Mouse (Mus musculus) urinary bladder, adult 18-20 months (tissue): ENCODE results near the gene Smim11.

Experiments
- DNase-seq, 2 experiments: peaks; one replicate each; pipeline ENCODE4 v3.0.0; 2022; ENCODE audit warnings: low spot score in 2 of 2, mixed read lengths in 2 of 2

Gene Smim11

GRCm38 (mm10) chr16:92300649-92301411, at the start of gene Smim11:
Gene Smim11, plus strand, starts transcription at chr16:92301286.
- DNase-seq = peak; percentile 83 to 94

GRCm38 (mm10) chr16:92254316-92254715, 46.8 kb upstream of the Smim11 start:
- no peak for DNase-seq

- DNase-seq = peak in 1 of 2 experiments; percentile 23
Observed at GRCm38 (mm10) chr16:92267861-92268260, 33.2 kb upstream of the Smim11 start.

GRCm38 (mm10) chr16:92274516-92274915, 26.6 kb upstream of the Smim11 start:
- DNase-seq = no peak

GRCm38 (mm10) chr16:92275526-92275925, 25.6 kb upstream of the Smim11 start:
- no peak for DNase-seq

- no peak for DNase-seq
Observed at GRCm38 (mm10) chr16:92282671-92283070, 18.4 kb upstream of the Smim11 start.

- DNase-seq = no peak
Observed at GRCm38 (mm10) chr16:92285068-92285467, 16.0 kb upstream of the Smim11 start.

GRCm38 (mm10) chr16:92286609-92287008, 14.5 kb upstream of the Smim11 start:
- DNase-seq = peak; percentile 68 to 72

- no peak for DNase-seq
Observed at GRCm38 (mm10) chr16:92288778-92289177, 12.3 kb upstream of the Smim11 start.

- no peak for DNase-seq
Observed at GRCm38 (mm10) chr16:92290045-92290444, 11.0 kb upstream of the Smim11 start.

- no peak for DNase-seq
Observed at GRCm38 (mm10) chr16:92292101-92292500, 9.0 kb upstream of the Smim11 start, which contains the start of gene Kcne2. Gene Kcne2, plus strand, starts transcription at chr16:92292389.

GRCm38 (mm10) chr16:92294267-92294970, 6.7 kb upstream of the Smim11 start:
- no peak for DNase-seq

- DNase-seq = no peak
Observed at GRCm38 (mm10) chr16:92295328-92295727, 5.8 kb upstream of the Smim11 start.

GRCm38 (mm10) chr16:92301412-92301806, 323 bp downstream of the Smim11 start:
- peak in 1 of 2 experiments; percentile 13 for DNase-seq

GRCm38 (mm10) chr16:92301989-92302388, 903 bp downstream of the Smim11 start:
- DNase-seq = no peak

GRCm38 (mm10) chr16:92302506-92302905, 1.4 kb downstream of the Smim11 start:
- DNase-seq = no peak

- DNase-seq = no peak
Observed at GRCm38 (mm10) chr16:92305519-92305918, 4.4 kb downstream of the Smim11 start.

GRCm38 (mm10) chr16:92307947-92308346, 6.9 kb downstream of the Smim11 start:
- DNase-seq = no peak

- no peak for DNase-seq
Observed at GRCm38 (mm10) chr16:92309126-92309525, 8.0 kb downstream of the Smim11 start.

- DNase-seq = peak in 1 of 2 experiments; percentile 19
Observed at GRCm38 (mm10) chr16:92313953-92314741, 13.1 kb downstream of the Smim11 start.

- no peak for DNase-seq
Observed at GRCm38 (mm10) chr16:92316049-92316738, 15.1 kb downstream of the Smim11 start.
